Mouse (Mus musculus) heart, adult 2 months (tissue): ENCODE measurements at regions not wholly inside any gene's neighbourhood (a gene's known extent, or its start where the extent isn't known, plus 50 kb on each side); places are given as distances from the start of the nearest gene placed in this dataset.

Experiments
- CTCF ChIP-seq: fragments of 200-600 bp; IDR thresholded peaks from 2 replicates; pipeline ENCODE4 v1.8.1; 2022; ENCODE audit warnings: antibody characterized with exemption, mild to moderate bottlenecking, moderate library complexity
- POLR2A ChIP-seq: fragments of 200-500 bp; IDR thresholded peaks from 2 replicates; pipeline ENCODE4 v1.6.1; 2011; ENCODE audit warnings: mild to moderate bottlenecking, low read depth, low read length, control low read depth; ENCODE audit not compliant: insufficient read depth

- no peak for TF ChIP-seq POLR2A
- no peak for TF ChIP-seq CTCF
These were observed 263.6 kb upstream of the Irx1 start for GRCm38 (mm10) chr13:72227102-72227501.
